Mouse (Mus musculus) limb, embryonic 14.5 days (tissue): ENCODE measurements around the gene Olfr571. TPM values are rescaled to one million over a fixed set of nuclear protein-coding genes. Genes with fewer than 3 reads are reported as not detected.

Experiments used
- ATAC-seq: fragments of 200-750 bp; cut with Nextera tagmentation; 2 replicates; pipeline ENCODE4 v1.8.0; 2017; ENCODE audit warnings: low read depth, moderate number of reproducible peaks, moderate TSS enrichment; ENCODE audit not compliant: low FRiP score
- DNase-seq: peaks from one replicate; pipeline ENCODE4 v3.0.0-alpha.2; 2015; ENCODE audit warnings: low spot score
- H3K27ac ChIP-seq: fragments of 300-500 bp; sonication (generic); replicated peaks from 2 replicates; pipeline ENCODE4 v1.5.1; 2014; ENCODE audit warnings: low read depth, mild to moderate bottlenecking, low read length, moderate library complexity, mixed read lengths
- H3K27me3 ChIP-seq: fragments of 300-500 bp; sonication (generic); 2 replicates; pipeline ENCODE4 v1.6.1; 2014; ENCODE audit warnings: low read length, mixed read lengths; ENCODE audit not compliant: control insufficient read depth, insufficient read depth
- H3K36me3 ChIP-seq: fragments of 300-500 bp; sonication (generic); 2 replicates; pipeline ENCODE4 v1.6.1; 2014; ENCODE audit warnings: mild to moderate bottlenecking, low read length, moderate library complexity, mixed read lengths; ENCODE audit not compliant: control insufficient read depth, insufficient read depth
- H3K4me1 ChIP-seq: fragments of 300-500 bp; sonication (generic); 2 replicates; pipeline ENCODE4 v1.6.1; 2014; ENCODE audit warnings: antibody characterized with exemption, low read length, mixed read lengths; ENCODE audit not compliant: control insufficient read depth, insufficient read depth
- H3K4me2 ChIP-seq: fragments of 300-500 bp; sonication (generic); replicated peaks from 2 replicates; pipeline ENCODE4 v1.6.1; 2014; ENCODE audit warnings: low read depth, mild to moderate bottlenecking, low read length, moderate library complexity; ENCODE audit not compliant: severe bottlenecking
- H3K4me3 ChIP-seq: fragments of 300-500 bp; sonication (generic); replicated peaks from 2 replicates; pipeline ENCODE4 v1.5.1; 2014; ENCODE audit warnings: low read length
- H3K9ac ChIP-seq: fragments of 300-500 bp; sonication (generic); 2 replicates; pipeline ENCODE4 v1.6.1; 2014; ENCODE audit warnings: mild to moderate bottlenecking, low read depth, low read length, moderate library complexity; ENCODE audit not compliant: severe bottlenecking
- H3K9me3 ChIP-seq: fragments of 300-500 bp; sonication (generic); 2 replicates; pipeline ENCODE4 v1.6.1; 2016; ENCODE audit warnings: low read length; ENCODE audit not compliant: control insufficient read depth
- POLR2A ChIP-seq: fragments of 200-500 bp; IDR thresholded peaks from 2 replicates; pipeline ENCODE4 v1.8.0; 2012; ENCODE audit warnings: inconsistent platforms, mild to moderate bottlenecking, moderate library complexity, borderline replicate concordance; ENCODE audit not compliant: insufficient read depth, insufficient read length; ENCODE audit errors: extremely low read depth
- WGBS: fragments of 180-500 bp; shearing (Covaris S2); extraction: QIAGEN DNeasy Blood & Tissue Kit; methylation state at CpG from one replicate; pipeline ENCODE4 v1.1.7; 2014; 5-methylcytosine and 5-hydroxymethylcytosine counted together
- polyA plus RNA-seq, 2 experiments: library from polyadenylated mRNA; depleted of rRNA in 1 of 2; stranded (reverse) in 1 of 2; unstranded in 1 of 2; fragments of >200 nt; fragmentation: Nextera tagmentation in 1 of 2; extraction: Ambion mirVana in 1 of 2; gene quantifications; 2 replicates each; pipeline versions ENCODE4 v1.2.1 to v1.2.3; 2012 to 2014

The Olfr571 gene
- polyA plus RNA-seq, 2 experiments = not detected

DNA sequence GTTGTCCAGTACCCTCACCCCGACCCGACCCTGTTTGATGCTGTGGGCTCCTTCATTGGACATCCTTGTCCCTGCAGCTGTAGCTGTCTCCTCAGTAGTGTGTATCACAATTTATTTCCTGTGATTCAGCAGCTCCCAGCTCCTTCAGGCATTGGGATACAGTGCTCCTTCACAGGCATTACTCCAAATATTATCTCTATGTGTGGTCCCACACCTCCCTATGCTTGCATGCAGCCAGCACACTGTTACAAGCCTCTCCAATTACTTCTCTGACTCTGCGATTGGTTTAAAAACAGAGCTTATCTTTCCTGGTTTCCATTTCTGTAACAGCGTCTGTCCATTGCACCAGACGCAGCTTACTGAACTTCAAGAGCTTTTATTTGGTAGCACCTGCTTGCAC, 931 bp downstream of the Olfr571 start:
- H3K9ac ChIP-seq = no peak overlapping the region
- H3K27me3 ChIP-seq = no peaks in the 10 kb centered on the region
- no peaks in the 10 kb centered on the region for H3K4me1 ChIP-seq
- ATAC-seq = no peak
- no peak overlapping the region for H3K27ac ChIP-seq
- no peak for TF ChIP-seq POLR2A
- H3K4me3 ChIP-seq = no peak overlapping the region
- DNase-seq = no peak
- H3K4me2 ChIP-seq = no peak overlapping the region
- no peaks in the 10 kb centered on the region for H3K9me3 ChIP-seq
- WGBS = 58% methylated on average over 5 of the region's 5 CpGs
- H3K36me3 ChIP-seq = no peaks in the 10 kb centered on the region

DNA sequence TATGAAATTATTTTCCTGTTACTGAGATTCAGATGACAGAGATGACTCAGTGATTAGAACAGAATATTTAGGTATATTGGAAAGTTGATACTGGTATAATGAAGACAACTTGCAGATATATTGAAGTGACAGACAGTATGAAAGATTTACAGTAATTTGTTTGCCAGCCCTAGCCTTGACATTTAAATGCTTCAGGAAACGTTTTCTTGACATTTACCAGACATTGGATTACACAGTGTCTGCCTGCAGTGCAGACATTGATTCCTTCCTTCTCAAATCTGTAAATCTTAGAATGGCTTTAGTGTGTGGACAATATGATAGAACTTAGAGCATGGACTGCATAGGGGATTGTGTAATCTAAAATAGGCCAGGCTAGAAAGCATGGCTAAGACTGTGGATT, 2.1 kb downstream of the Olfr571 start:
- WGBS = 6% methylated on average over 1 of the region's 1 CpGs
- no peak for ATAC-seq

DNA sequence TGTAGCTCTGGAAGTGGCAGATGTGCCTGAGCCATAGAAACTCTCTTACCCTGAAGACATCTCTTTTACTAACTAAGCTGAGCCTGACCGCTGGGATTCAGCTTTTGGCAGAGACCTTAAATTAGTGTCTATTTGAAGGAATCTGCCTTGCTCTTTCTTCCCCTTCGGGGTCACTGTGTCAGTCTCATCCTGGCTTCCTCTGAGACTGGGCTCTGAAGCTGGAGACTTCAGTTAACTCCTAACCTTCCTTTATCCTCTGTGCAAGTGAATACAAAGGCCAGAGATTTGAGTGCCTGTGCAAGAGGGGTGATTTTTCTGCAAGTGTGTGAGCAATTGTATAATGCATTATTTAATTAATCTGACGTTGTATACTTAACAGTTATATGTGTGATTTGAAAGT, 26.6 kb downstream of the Olfr571 start, which contains the start of gene Olfr569:
Gene Olfr569, minus strand, starts transcription at position 101 of the 400 bp plus-strand sequence.
- H3K27me3 ChIP-seq = no peaks in the 10 kb centered on the region

More for the DNA sequence above, 2.1 kb downstream of the Olfr571 start:
- Histone ChIP-seq H3K4me2 (no peak overlapping the region), H3K4me1 (no peaks in the 10 kb centered on the region), H3K36me3 (no peaks in the 10 kb centered on the region), H3K4me3 (no peak overlapping the region), H3K27me3 (no peaks in the 10 kb centered on the region), H3K27ac (no peak overlapping the region), H3K9ac (no peak overlapping the region), H3K9me3 (no peaks in the 10 kb centered on the region)
- no peak for TF ChIP-seq POLR2A
- DNase-seq = no peak

DNA sequence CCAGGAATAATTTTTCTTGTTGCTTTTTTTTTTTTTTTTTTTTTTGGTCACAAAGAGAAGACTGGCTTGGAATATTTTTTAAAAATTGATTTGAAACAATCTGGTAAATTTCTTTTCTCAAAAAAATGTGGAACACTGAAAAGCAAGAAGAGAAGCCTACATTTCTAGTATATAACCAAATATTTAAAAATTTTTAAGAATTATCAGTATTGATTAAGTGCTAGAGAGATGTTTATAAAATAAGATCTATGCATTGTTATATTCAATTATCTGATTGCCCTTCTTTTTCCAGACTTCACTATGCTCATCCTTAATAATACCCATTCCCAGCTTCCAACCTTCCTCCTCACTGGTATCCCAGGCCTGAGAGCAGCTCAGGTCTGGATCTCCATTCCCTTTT, 40.5 kb downstream of the Olfr571 start, which contains the start of gene Olfr568:
Gene Olfr568, plus strand, starts transcription at position 301 of the 400 bp plus-strand sequence.
- Histone ChIP-seq H3K27me3 (no peaks in the 10 kb centered on the region), H3K27ac (no peak within 1 kb of the TSS), H3K4me1 (no peaks in the 10 kb centered on the region), H3K9me3 (no peaks in the 10 kb centered on the region), H3K4me3 (no peak within 1 kb of the TSS), H3K9ac (no peak within 1 kb of the TSS), H3K36me3 (no peaks in the 10 kb centered on the region), H3K4me2 (no peak within 1 kb of the TSS)
- no peak for DNase-seq
- ATAC-seq = no peak
- TF ChIP-seq POLR2A = no peak

More for the DNA sequence above, 26.6 kb downstream of the Olfr571 start, which contains the start of gene Olfr569:
- TF ChIP-seq POLR2A = no peak
- Histone ChIP-seq H3K4me3 (no peak within 1 kb of the TSS), H3K9me3 (no peaks in the 10 kb centered on the region), H3K27ac (no peak within 1 kb of the TSS), H3K9ac (no peak within 1 kb of the TSS), H3K4me2 (no peak within 1 kb of the TSS), H3K4me1 (no peaks in the 10 kb centered on the region), H3K36me3 (no peaks in the 10 kb centered on the region)
- no peak for ATAC-seq
- no peak for DNase-seq
- WGBS = 76% methylated on average over 3 of the region's 3 CpGs

DNA sequence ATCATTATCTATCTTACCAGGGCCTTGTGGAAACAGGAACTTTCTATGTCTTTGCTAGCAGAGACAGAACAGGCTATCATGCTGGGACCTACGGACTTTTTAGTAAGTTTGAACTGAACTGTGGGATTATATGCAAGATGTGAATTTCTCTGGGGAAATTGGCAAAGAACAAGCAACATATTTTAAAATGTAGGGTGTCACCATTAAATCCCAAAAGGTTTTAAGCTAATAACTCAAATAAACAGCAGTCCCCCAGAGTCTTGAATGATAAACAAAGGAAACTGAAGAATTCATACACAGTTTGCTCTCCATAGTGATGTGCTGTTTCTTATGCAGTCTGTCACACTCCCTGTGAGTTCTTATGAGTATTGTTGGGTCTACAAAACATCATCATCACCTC, 58.7 kb downstream of the Olfr571 start, which contains the start of gene Olfr566:
Gene Olfr566, minus strand, starts transcription at position 101 of the 400 bp plus-strand sequence.
- Histone ChIP-seq H3K4me3 (no peak within 1 kb of the TSS), H3K9me3 (no peaks in the 10 kb centered on the region), H3K4me1 (no peaks in the 10 kb centered on the region), H3K36me3 (no peaks in the 10 kb centered on the region), H3K27ac (no peak within 1 kb of the TSS), H3K9ac (no peak within 1 kb of the TSS), H3K27me3 (no peaks in the 10 kb centered on the region), H3K4me2 (no peak within 1 kb of the TSS)
- DNase-seq (no peak), ATAC-seq (no peak)
- 86% methylated on average over 1 of the region's 1 CpGs for WGBS
- no peak for TF ChIP-seq POLR2A

DNA sequence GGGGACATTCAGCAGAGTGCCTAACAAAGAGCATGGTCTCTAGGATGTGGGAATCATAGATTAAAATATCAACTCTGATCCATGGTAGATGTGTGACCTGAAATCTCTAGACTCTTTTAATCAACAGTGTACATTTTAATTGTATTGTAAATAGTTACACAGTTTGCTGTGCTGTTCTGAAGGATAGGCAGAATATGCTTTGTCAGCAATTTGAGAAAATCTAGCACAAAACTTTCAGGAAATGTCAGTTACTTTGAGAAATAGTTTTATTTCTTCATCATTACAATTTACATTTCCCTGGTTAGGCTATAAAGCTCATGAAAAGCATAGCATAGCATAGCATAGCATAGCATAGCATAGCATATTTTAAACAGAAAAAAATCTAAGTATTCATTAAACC, 61.5 kb downstream of the Olfr571 start:
- Histone ChIP-seq H3K4me3 (no peak overlapping the region), H3K9me3 (no peaks in the 10 kb centered on the region), H3K27me3 (no peaks in the 10 kb centered on the region), H3K9ac (no peak overlapping the region), H3K4me1 (no peaks in the 10 kb centered on the region), H3K36me3 (no peaks in the 10 kb centered on the region), H3K27ac (no peak overlapping the region), H3K4me2 (no peak overlapping the region)
- DNase-seq = no peak
- TF ChIP-seq POLR2A = no peak
- no peak for ATAC-seq

Other genes starting within 250 kb of the Olfr571 start
- 38.1 and 41.4 TPM in 2 replicates for gene Trim68, start 230.2 kb downstream of the Olfr571 start, polyA plus RNA-seq (2012; rRNA removed)
- 13.4 and 15.3 TPM in 2 replicates for gene Trim68, start 230.2 kb downstream of the Olfr571 start, polyA plus RNA-seq (2014; fragmentation: Nextera tagmentation; extraction: Ambion mirVana)
- gene Olfr557, start 221.6 kb downstream of the Olfr571 start, polyA plus RNA-seq (2012; rRNA removed) = not detected in 2 replicates
- gene Olfr557, start 221.6 kb downstream of the Olfr571 start, polyA plus RNA-seq (2014; fragmentation: Nextera tagmentation; extraction: Ambion mirVana) = not detected in 2 replicates
- 0.87 and 0.99 TPM in 2 replicates for gene Olfr558, start 215.3 kb downstream of the Olfr571 start, polyA plus RNA-seq (2012; rRNA removed)
- gene Olfr558, start 215.3 kb downstream of the Olfr571 start, polyA plus RNA-seq (2014; fragmentation: Nextera tagmentation; extraction: Ambion mirVana) = 0.33 and 0.37 TPM in 2 replicates
- gene Olfr33, start 198.5 kb downstream of the Olfr571 start, polyA plus RNA-seq (2012; rRNA removed) = not detected in 2 replicates
- not detected in 2 replicates for gene Olfr33, start 198.5 kb downstream of the Olfr571 start, polyA plus RNA-seq (2014; fragmentation: Nextera tagmentation; extraction: Ambion mirVana)
- gene Olfr559, start 190.0 kb downstream of the Olfr571 start, polyA plus RNA-seq (2012; rRNA removed) = not detected in 2 replicates
- not detected in 2 replicates for gene Olfr559, start 190.0 kb downstream of the Olfr571 start, polyA plus RNA-seq (2014; fragmentation: Nextera tagmentation; extraction: Ambion mirVana)
- 0.04 and 0.05 TPM in 2 replicates for gene Olfr560, start 158.2 kb downstream of the Olfr571 start, polyA plus RNA-seq (2012; rRNA removed)
- gene Olfr560, start 158.2 kb downstream of the Olfr571 start, polyA plus RNA-seq (2014; fragmentation: Nextera tagmentation; extraction: Ambion mirVana) = not detected in 2 replicates
- gene Olfr78, start 158.1 kb downstream of the Olfr571 start, polyA plus RNA-seq (2012; rRNA removed) = 0.45 and 0.62 TPM in 2 replicates
- 0.07 and 0.18 TPM in 2 replicates for gene Olfr78, start 158.1 kb downstream of the Olfr571 start, polyA plus RNA-seq (2014; fragmentation: Nextera tagmentation; extraction: Ambion mirVana)
- gene Olfr561, start 146.3 kb downstream of the Olfr571 start, polyA plus RNA-seq (2012; rRNA removed) = not detected in 2 replicates
- gene Olfr561, start 146.3 kb downstream of the Olfr571 start, polyA plus RNA-seq (2014; fragmentation: Nextera tagmentation; extraction: Ambion mirVana) = not detected in 2 replicates
- not detected in 2 replicates for gene Olfr564, start 114.1 kb downstream of the Olfr571 start, polyA plus RNA-seq (2012; rRNA removed)
- gene Olfr564, start 114.1 kb downstream of the Olfr571 start, polyA plus RNA-seq (2014; fragmentation: Nextera tagmentation; extraction: Ambion mirVana) = not detected in 2 replicates
- not detected in 2 replicates for gene Olfr566, start 58.8 kb downstream of the Olfr571 start, polyA plus RNA-seq (2012; rRNA removed)
- gene Olfr566, start 58.8 kb downstream of the Olfr571 start, polyA plus RNA-seq (2014; fragmentation: Nextera tagmentation; extraction: Ambion mirVana) = not detected in 2 replicates
- gene Olfr568, start 40.4 kb downstream of the Olfr571 start, polyA plus RNA-seq (2012; rRNA removed) = not detected in 2 replicates
- gene Olfr568, start 40.4 kb downstream of the Olfr571 start, polyA plus RNA-seq (2014; fragmentation: Nextera tagmentation; extraction: Ambion mirVana) = not detected in 2 replicates
- not detected in 2 replicates for gene Olfr569, start 26.7 kb downstream of the Olfr571 start, polyA plus RNA-seq (2012; rRNA removed)
- not detected in 2 replicates for gene Olfr569, start 26.7 kb downstream of the Olfr571 start, polyA plus RNA-seq (2014; fragmentation: Nextera tagmentation; extraction: Ambion mirVana)
- gene Olfr570, start 23.0 kb downstream of the Olfr571 start, polyA plus RNA-seq (2012; rRNA removed) = not detected in 2 replicates
- gene Olfr570, start 23.0 kb downstream of the Olfr571 start, polyA plus RNA-seq (2014; fragmentation: Nextera tagmentation; extraction: Ambion mirVana) = not detected in 2 replicates
- not detected in 2 replicates for gene Olfr572, start 6.9 kb upstream of the Olfr571 start, polyA plus RNA-seq (2012; rRNA removed)
- gene Olfr572, start 6.9 kb upstream of the Olfr571 start, polyA plus RNA-seq (2014; fragmentation: Nextera tagmentation; extraction: Ambion mirVana) = not detected in 2 replicates
- not detected in 2 replicates for gene Olfr573-ps1, start 25.0 kb upstream of the Olfr571 start, polyA plus RNA-seq (2012; rRNA removed)
- not detected in 2 replicates for gene Olfr573-ps1, start 25.0 kb upstream of the Olfr571 start, polyA plus RNA-seq (2014; fragmentation: Nextera tagmentation; extraction: Ambion mirVana)
- gene Olfr574, start 30.9 kb upstream of the Olfr571 start, polyA plus RNA-seq (2012; rRNA removed) = not detected in 2 replicates
- gene Olfr574, start 30.9 kb upstream of the Olfr571 start, polyA plus RNA-seq (2014; fragmentation: Nextera tagmentation; extraction: Ambion mirVana) = not detected in 2 replicates
- not detected in 2 replicates for gene Olfr575, start 41.2 kb upstream of the Olfr571 start, polyA plus RNA-seq (2012; rRNA removed)
- not detected in 2 replicates for gene Olfr575, start 41.2 kb upstream of the Olfr571 start, polyA plus RNA-seq (2014; fragmentation: Nextera tagmentation; extraction: Ambion mirVana)
- not detected in 2 replicates for gene Olfr576, start 45.1 kb upstream of the Olfr571 start, polyA plus RNA-seq (2012; rRNA removed)
- gene Olfr576, start 45.1 kb upstream of the Olfr571 start, polyA plus RNA-seq (2014; fragmentation: Nextera tagmentation; extraction: Ambion mirVana) = not detected in 2 replicates
- not detected in 2 replicates for gene Olfr577, start 58.4 kb upstream of the Olfr571 start, polyA plus RNA-seq (2012; rRNA removed)
- gene Olfr577, start 58.4 kb upstream of the Olfr571 start, polyA plus RNA-seq (2014; fragmentation: Nextera tagmentation; extraction: Ambion mirVana) = not detected in 2 replicates
- not detected in 2 replicates for gene Olfr578, start 71.8 kb upstream of the Olfr571 start, polyA plus RNA-seq (2012; rRNA removed)
- gene Olfr578, start 71.8 kb upstream of the Olfr571 start, polyA plus RNA-seq (2014; fragmentation: Nextera tagmentation; extraction: Ambion mirVana) = not detected in 2 replicates
- gene Olfr582, start 120.5 kb upstream of the Olfr571 start, polyA plus RNA-seq (2012; rRNA removed) = not detected in 2 replicates
- not detected in 2 replicates for gene Olfr582, start 120.5 kb upstream of the Olfr571 start, polyA plus RNA-seq (2014; fragmentation: Nextera tagmentation; extraction: Ambion mirVana)
- not detected in 2 replicates for gene Olfr583, start 133.8 kb upstream of the Olfr571 start, polyA plus RNA-seq (2012; rRNA removed)
- not detected in 2 replicates for gene Olfr583, start 133.8 kb upstream of the Olfr571 start, polyA plus RNA-seq (2014; fragmentation: Nextera tagmentation; extraction: Ambion mirVana)
- not detected in 2 replicates for gene Olfr584, start 164.3 kb upstream of the Olfr571 start, polyA plus RNA-seq (2012; rRNA removed)
- not detected in 2 replicates for gene Olfr584, start 164.3 kb upstream of the Olfr571 start, polyA plus RNA-seq (2014; fragmentation: Nextera tagmentation; extraction: Ambion mirVana)
- gene Olfr585, start 180.2 kb upstream of the Olfr571 start, polyA plus RNA-seq (2012; rRNA removed) = not detected in 2 replicates
- gene Olfr585, start 180.2 kb upstream of the Olfr571 start, polyA plus RNA-seq (2014; fragmentation: Nextera tagmentation; extraction: Ambion mirVana) = not detected in 2 replicates
- not detected in 2 replicates for gene Olfr586, start 208.1 kb upstream of the Olfr571 start, polyA plus RNA-seq (2012; rRNA removed)
- not detected in 2 replicates for gene Olfr586, start 208.1 kb upstream of the Olfr571 start, polyA plus RNA-seq (2014; fragmentation: Nextera tagmentation; extraction: Ambion mirVana)
- not detected in 2 replicates for gene Olfr588-ps1, start 223.3 kb upstream of the Olfr571 start, polyA plus RNA-seq (2012; rRNA removed)
- not detected in 2 replicates for gene Olfr588-ps1, start 223.3 kb upstream of the Olfr571 start, polyA plus RNA-seq (2014; fragmentation: Nextera tagmentation; extraction: Ambion mirVana)
- gene Olfr589, start 238.8 kb upstream of the Olfr571 start, polyA plus RNA-seq (2012; rRNA removed) = not detected in 2 replicates
- not detected in 2 replicates for gene Olfr589, start 238.8 kb upstream of the Olfr571 start, polyA plus RNA-seq (2014; fragmentation: Nextera tagmentation; extraction: Ambion mirVana)